Mouse (Mus musculus) kidney, adult 2 months (tissue): ENCODE measurements around the gene Ptpn3.

Source experiments
- CTCF ChIP-seq: fragments of 200-500 bp; conservative IDR thresholded peaks from 2 replicates; pipeline ENCODE4 v1.5.1; 2011; ENCODE audit warnings: low read depth, mild to moderate bottlenecking, control low read depth, low read length, moderate library complexity, mixed read lengths; ENCODE audit not compliant: insufficient read depth, insufficient read length
- POLR2A ChIP-seq: fragments of 200-500 bp; IDR thresholded peaks from one replicate; pipeline ENCODE4 v1.6.1; 2011; ENCODE audit warnings: low read depth, low read length, control low read depth

DNA sequence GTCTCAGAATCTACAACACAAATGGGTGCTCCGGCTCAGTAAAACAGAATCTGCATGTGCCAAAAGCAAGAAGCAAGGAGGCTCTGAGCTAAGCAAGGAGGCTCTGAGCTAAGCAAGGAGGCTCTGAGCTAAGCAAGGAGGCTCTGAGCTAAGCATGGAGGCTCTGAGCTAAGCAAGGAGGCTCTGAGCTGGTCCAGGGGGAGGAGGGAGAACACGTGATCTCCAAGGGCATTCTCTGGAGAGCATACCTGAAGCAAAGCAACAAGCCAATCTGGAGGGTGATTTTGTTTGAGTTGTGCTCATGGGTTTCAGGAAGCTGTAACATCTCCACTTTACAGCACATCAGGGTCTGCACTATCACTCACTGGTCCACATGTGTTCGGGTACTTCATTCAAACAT lies 18.4 kb downstream of the Ptpn3 start:
- no peak for TF ChIP-seq CTCF
- no peak for TF ChIP-seq POLR2A
